Mouse (Mus musculus): ENCODE data around the gene Akt3.

Gene Akt3

GRCm38 (mm10) chr1:176985691-176986090, 272.3 kb downstream of the Akt3 start:
- no peak for DNase-seq (ENCODE audit: low spot score in 2 of 2)

- no peak for DNase-seq (ENCODE audit: low spot score in 2 of 2)
These were observed 275.3 kb downstream of the Akt3 start for GRCm38 (mm10) chr1:176982671-176983070.

- DNase-seq (ENCODE audit: low spot score in 2 of 2) = no peak
These were observed 276.5 kb downstream of the Akt3 start for GRCm38 (mm10) chr1:176981511-176981910.

GRCm38 (mm10) chr1:176980801-176981400, 277.1 kb downstream of the Akt3 start:
- no peak for DNase-seq (ENCODE audit: low spot score in 2 of 2)

- DNase-seq (ENCODE audit: low spot score in 2 of 2) = no peak
These were observed 277.9 kb downstream of the Akt3 start for GRCm38 (mm10) chr1:176980140-176980539.

GRCm38 (mm10) chr1:176979235-176979634, 278.8 kb downstream of the Akt3 start:
- DNase-seq (ENCODE audit: low spot score in 2 of 2) = no peak

- DNase-seq (ENCODE audit: low spot score in 2 of 2) = no peak
These were observed 284.5 kb downstream of the Akt3 start for GRCm38 (mm10) chr1:176973356-176974088.

- DNase-seq (ENCODE audit: low spot score in 2 of 2) = no peak
These were observed 286.6 kb downstream of the Akt3 start for GRCm38 (mm10) chr1:176971479-176971797.

- no peak for DNase-seq (ENCODE audit: low spot score in 2 of 2)
These were observed 287.1 kb downstream of the Akt3 start for GRCm38 (mm10) chr1:176970635-176971478.

Measured in spleen, postnatal 10 days (tissue).